Mouse (Mus musculus): ENCODE measurements around the gene Mtmr11.

DNA sequence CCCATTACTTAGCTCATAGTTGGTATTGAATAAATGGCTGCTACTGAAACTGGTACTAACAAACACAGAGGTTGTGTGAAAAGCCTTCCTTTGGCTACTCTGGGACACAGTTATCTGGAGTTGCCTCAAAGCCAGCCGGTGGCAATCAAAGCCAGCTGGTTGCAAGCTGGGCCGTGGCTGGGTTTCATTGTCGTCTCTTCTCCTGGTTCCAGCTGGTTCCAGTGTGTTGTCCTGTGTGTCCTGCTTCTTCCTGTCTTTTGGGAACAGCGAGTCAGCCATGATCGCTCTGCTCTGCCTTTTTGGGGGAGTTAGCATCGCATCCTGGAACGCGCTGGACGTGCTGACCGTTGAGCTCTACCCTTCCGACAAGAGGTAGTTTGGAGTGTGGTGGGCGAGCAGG is 31.2 kb downstream of the Mtmr11 start:
- no peak for TF ChIP-seq POLR2A (IDR thresholded peaks at IDR 0.05; ENCODE audit: control insufficient read depth, low read depth, low read length)
- TF ChIP-seq CTCF (IDR thresholded peaks at IDR 0.05; ENCODE audit: control insufficient read depth, insufficient read depth, insufficient replicate concordance, low read depth, low read length): no peak

All from testis, adult 2 months (tissue).